Mouse (Mus musculus) midbrain, embryonic 15.5 days (tissue): ENCODE measurements around the gene Zdhhc8. TPM values are rescaled to one million over a fixed set of nuclear protein-coding genes. Genes with fewer than 3 reads are reported as not detected.

Experiments
- ATAC-seq: fragments of 200-750 bp; cut with Nextera tagmentation; replicated peaks from 2 replicates; pipeline ENCODE4 v1.8.0; 2017; ENCODE audit warnings: moderate TSS enrichment
- H3K27ac ChIP-seq: fragments of 300-500 bp; sonication (generic); 2 replicates; pipeline ENCODE4 v1.5.1; 2015; ENCODE audit warnings: mild to moderate bottlenecking, inconsistent platforms
- H3K27me3 ChIP-seq: fragments of 300-500 bp; sonication (generic); replicated peaks from 2 replicates; pipeline ENCODE4 v1.6.1; 2015; ENCODE audit warnings: inconsistent platforms
- H3K36me3 ChIP-seq: fragments of 300-500 bp; sonication (generic); replicated peaks from 2 replicates; pipeline ENCODE4 v1.6.1; 2015; ENCODE audit warnings: inconsistent platforms
- H3K4me1 ChIP-seq: fragments of 300-500 bp; sonication (generic); 2 replicates; pipeline ENCODE4 v1.6.1; 2015; ENCODE audit warnings: inconsistent platforms
- H3K4me2 ChIP-seq: fragments of 300-500 bp; sonication (generic); 2 replicates; pipeline ENCODE4 v1.6.1; 2015; ENCODE audit warnings: inconsistent platforms, mild to moderate bottlenecking, moderate library complexity
- H3K4me3 ChIP-seq: fragments of 300-500 bp; sonication (generic); 2 replicates; pipeline ENCODE4 v1.5.1; 2015; ENCODE audit warnings: mild to moderate bottlenecking, inconsistent platforms
- H3K9ac ChIP-seq: fragments of 300-500 bp; sonication (generic); 2 replicates; pipeline ENCODE4 v1.6.1; 2015; ENCODE audit warnings: mild to moderate bottlenecking, inconsistent platforms
- H3K9me3 ChIP-seq: fragments of 300-500 bp; sonication (generic); 2 replicates; pipeline ENCODE4 v1.6.1; 2016; ENCODE audit warnings: inconsistent platforms
- WGBS: fragments of 180-500 bp; shearing (Covaris S2); methylation state at CpG from one replicate; pipeline ENCODE4 v1.1.7; 2015; ENCODE audit warnings: mixed read lengths; 5-methylcytosine and 5-hydroxymethylcytosine counted together
- polyA plus RNA-seq: library from polyadenylated mRNA; unstranded; fragments of >200 nt; fragmentation: Nextera tagmentation; extraction: Ambion mirVana; gene quantifications from 2 replicates; pipeline ENCODE4 v1.2.1, GENCODE M21; 2015

Zdhhc8 gene
- polyA plus RNA-seq, 1 experiment from 2014 or later, result 15.4 TPM

GRCm38 (mm10) chr16:18247521-18248399, 12.8 kb upstream of the Zdhhc8 start:
- H3K9me3 ChIP-seq, result no peaks in the 10 kb centered on the region
- WGBS, result under 1% methylated on average over 33 of the region's 33 CpGs

GRCm38 (mm10) chr16:18241581-18241980, 6.6 kb upstream of the Zdhhc8 start:
- Histone ChIP-seq H3K36me3 (peaks cover 71% of the 10 kb centered on the region), H3K27ac (no peak overlapping the region), H3K9me3 (no peaks in the 10 kb centered on the region), H3K27me3 (no peaks in the 10 kb centered on the region), H3K4me2 (no peak overlapping the region), H3K4me3 (no peak overlapping the region), H3K9ac (no peak overlapping the region), H3K4me1 (peaks cover 5% of the 10 kb centered on the region)
- 92% methylated on average over 10 of the region's 10 CpGs for WGBS
- ATAC-seq, result no peak

More at GRCm38 (mm10) chr16:18247521-18248399, 12.8 kb upstream of the Zdhhc8 start:
- Histone ChIP-seq H3K9ac (peak overlapping the region; percentile 76), H3K4me2 (peak overlapping the region; percentile 78), H3K36me3 (peaks cover 51% of the 10 kb centered on the region), H3K27ac (peak overlapping the region; percentile 90), H3K27me3 (no peaks in the 10 kb centered on the region), H3K4me1 (peaks cover 41% of the 10 kb centered on the region), H3K4me3 (peak overlapping the region; percentile 87)
- peak; percentile 5; the same call in 1 of the 2 replicates for ATAC-seq

GRCm38 (mm10) chr16:18236676-18237501, 2.0 kb upstream of the Zdhhc8 start:
- Histone ChIP-seq H3K27me3 (no peaks in the 10 kb centered on the region), H3K4me1 (peaks cover 28% of the 10 kb centered on the region), H3K4me2 (no peak overlapping the region), H3K36me3 (peaks cover 31% of the 10 kb centered on the region), H3K9me3 (no peaks in the 10 kb centered on the region), H3K4me3 (no peak overlapping the region), H3K9ac (no peak overlapping the region), H3K27ac (0 out of 2 replicates have a peak overlapping the region, but pooled peaks have one; percentile 92)
- no peak for ATAC-seq
- WGBS, result 81% methylated on average over 7 of the region's 7 CpGs

GRCm38 (mm10) chr16:18235389-18236065, 591 bp upstream of the Zdhhc8 start:
- H3K4me2 ChIP-seq, result peak overlapping the region; percentile 82
- H3K4me1 ChIP-seq, result peaks cover 34% of the 10 kb centered on the region
- peak overlapping the region; percentile 66 for H3K4me3 ChIP-seq
- H3K9ac ChIP-seq, result peak overlapping the region; percentile 86
- no peaks in the 10 kb centered on the region for H3K27me3 ChIP-seq
- peak; percentile 91 for ATAC-seq
- 3% methylated on average over 19 of the region's 19 CpGs for WGBS
- no peaks in the 10 kb centered on the region for H3K9me3 ChIP-seq
- H3K27ac ChIP-seq, result peak overlapping the region; percentile 92
- H3K36me3 ChIP-seq, result peaks cover 18% of the 10 kb centered on the region

GRCm38 (mm10) chr16:18233919-18234670, 841 bp downstream of the Zdhhc8 start:
- peak; percentile 22 for ATAC-seq

GRCm38 (mm10) chr16:18233451-18233850, 1.5 kb downstream of the Zdhhc8 start:
- peak overlapping the region; percentile 66 for H3K4me3 ChIP-seq
- peak overlapping the region; percentile 82 for H3K4me2 ChIP-seq
- H3K9ac ChIP-seq, result peak overlapping the region; percentile 20; the same call in 1 of the 2 replicates
- 44% methylated on average over 1 of the region's 1 CpGs for WGBS
- H3K27ac ChIP-seq, result no peak overlapping the region
- no peaks in the 10 kb centered on the region for H3K27me3 ChIP-seq
- ATAC-seq, result no peak
- H3K9me3 ChIP-seq, result no peaks in the 10 kb centered on the region
- H3K4me1 ChIP-seq, result peaks cover 44% of the 10 kb centered on the region
- 0 out of 2 replicates have a peak, but pooled peaks cover 4% of the 10 kb centered on the region for H3K36me3 ChIP-seq

More at GRCm38 (mm10) chr16:18233919-18234670, 841 bp downstream of the Zdhhc8 start:
- peak overlapping the region; percentile 86 for H3K9ac ChIP-seq
- H3K4me1 ChIP-seq, result peaks cover 44% of the 10 kb centered on the region
- H3K36me3 ChIP-seq, result peaks cover 7% of the 10 kb centered on the region; the same call in 1 of the 2 replicates
- no peaks in the 10 kb centered on the region for H3K27me3 ChIP-seq
- peak overlapping the region; percentile 82 for H3K4me2 ChIP-seq
- 21% methylated on average over 13 of the region's 13 CpGs for WGBS
- H3K4me3 ChIP-seq, result peak overlapping the region; percentile 66
- H3K27ac ChIP-seq, result peak overlapping the region; percentile 92
- no peaks in the 10 kb centered on the region for H3K9me3 ChIP-seq

- Histone ChIP-seq H3K4me3 (no peak overlapping the region), H3K9me3 (no peaks in the 10 kb centered on the region), H3K27me3 (no peaks in the 10 kb centered on the region), H3K4me1 (peaks cover 41% of the 10 kb centered on the region), H3K9ac (no peak overlapping the region), H3K4me2 (no peak overlapping the region), H3K27ac (no peak overlapping the region), H3K36me3 (peaks cover 15% of the 10 kb centered on the region; the same call in 1 of the 2 replicates)
- WGBS, result 91% methylated on average over 4 of the region's 4 CpGs
- no peak for ATAC-seq
Measured at GRCm38 (mm10) chr16:18231451-18231850, 3.5 kb downstream of the Zdhhc8 start.

- H3K4me1 ChIP-seq, result peaks cover 37% of the 10 kb centered on the region
- WGBS, result 91% methylated on average over 3 of the region's 3 CpGs
- H3K4me3 ChIP-seq, result no peak overlapping the region
- ATAC-seq, result no peak
- no peaks in the 10 kb centered on the region for H3K27me3 ChIP-seq
- H3K9me3 ChIP-seq, result no peaks in the 10 kb centered on the region
- peaks cover 15% of the 10 kb centered on the region; the same call in 1 of the 2 replicates for H3K36me3 ChIP-seq
- no peak overlapping the region for H3K27ac ChIP-seq
- H3K4me2 ChIP-seq, result no peak overlapping the region
- no peak overlapping the region for H3K9ac ChIP-seq
Measured at GRCm38 (mm10) chr16:18231047-18231446, 3.9 kb downstream of the Zdhhc8 start.

- no peak for ATAC-seq
- H3K4me1 ChIP-seq, result peaks cover 33% of the 10 kb centered on the region
- WGBS, result 90% methylated on average over 6 of the region's 6 CpGs
Measured at GRCm38 (mm10) chr16:18230617-18231016, 4.3 kb downstream of the Zdhhc8 start.

GRCm38 (mm10) chr16:18229622-18230021, 5.3 kb downstream of the Zdhhc8 start:
- Histone ChIP-seq H3K27ac (no peak overlapping the region), H3K27me3 (no peaks in the 10 kb centered on the region), H3K4me2 (no peak overlapping the region), H3K36me3 (peaks cover 29% of the 10 kb centered on the region), H3K9me3 (no peaks in the 10 kb centered on the region), H3K4me3 (no peak overlapping the region), H3K4me1 (peaks cover 30% of the 10 kb centered on the region), H3K9ac (no peak overlapping the region)
- 63% methylated on average over 11 of the region's 11 CpGs for WGBS
- ATAC-seq, result no peak

More at GRCm38 (mm10) chr16:18230617-18231016, 4.3 kb downstream of the Zdhhc8 start:
- H3K36me3 ChIP-seq, result peaks cover 19% of the 10 kb centered on the region; the same call in 1 of the 2 replicates
- H3K27ac ChIP-seq, result no peak overlapping the region
- H3K4me2 ChIP-seq, result no peak overlapping the region
- H3K9me3 ChIP-seq, result no peaks in the 10 kb centered on the region
- no peak overlapping the region for H3K9ac ChIP-seq
- H3K27me3 ChIP-seq, result no peaks in the 10 kb centered on the region
- no peak overlapping the region for H3K4me3 ChIP-seq

- Histone ChIP-seq H3K9ac (no peak overlapping the region), H3K4me1 (peaks cover 24% of the 10 kb centered on the region), H3K27ac (no peak overlapping the region), H3K4me3 (no peak overlapping the region), H3K9me3 (no peaks in the 10 kb centered on the region), H3K36me3 (peaks cover 36% of the 10 kb centered on the region), H3K4me2 (no peak overlapping the region), H3K27me3 (no peaks in the 10 kb centered on the region)
- WGBS, result 90% methylated on average over 4 of the region's 4 CpGs
- ATAC-seq, result no peak
Measured at GRCm38 (mm10) chr16:18228856-18229255, 6.1 kb downstream of the Zdhhc8 start.
